Mouse (Mus musculus): ENCODE results near the gene Nufip1. TPM values are rescaled to one million over a fixed set of nuclear protein-coding genes. Genes with fewer than 3 reads are reported as not detected.

Nufip1 gene
- 1.8 and 2.6 TPM in 2 replicates for polyA plus RNA-seq (2012; rRNA removed)

GRCm38 (mm10) chr14:76110396-76111221 is at the start of gene Nufip1, which contains the start of gene Gpalpp1:
Nufip1 (plus strand) TSS chr14:76110891.
Gpalpp1 (minus strand) TSS chr14:76110760.
- Histone ChIP-seq H3K36me3 (ENCODE audit: control insufficient read depth, insufficient read depth, low read length) (peaks cover under 1% of the 10 kb centered on the region; the same call in 1 of the 2 replicates), H3K27ac (ENCODE audit: insufficient read depth, low read depth, low read length) (peak within 1 kb of the TSS; percentile 48), H3K27me3 (replicated peaks; ENCODE audit: control insufficient read depth, insufficient read depth, low read length) (no peaks in the 10 kb centered on the region), H3K4me1 (ENCODE audit: control insufficient read depth, insufficient read depth, low read length) (no peaks in the 10 kb centered on the region; the same call in 1 of the 2 replicates), H3K4me3 (ENCODE audit: insufficient read depth, low read depth, low read length) (peak within 1 kb of the TSS; percentile 86)
- DNase-seq = peak; percentile 97
- no peak for TF ChIP-seq CTCF (conservative IDR thresholded peaks at IDR 0.05; ENCODE audit: insufficient read depth, insufficient read length, low read depth, low read length)
- peak; percentile 59 for TF ChIP-seq POLR2A (IDR thresholded peaks at IDR 0.05; ENCODE audit: low read depth, low read length)
- WGBS = under 1% methylated on average over 69 of the region's 69 CpGs

DNA sequence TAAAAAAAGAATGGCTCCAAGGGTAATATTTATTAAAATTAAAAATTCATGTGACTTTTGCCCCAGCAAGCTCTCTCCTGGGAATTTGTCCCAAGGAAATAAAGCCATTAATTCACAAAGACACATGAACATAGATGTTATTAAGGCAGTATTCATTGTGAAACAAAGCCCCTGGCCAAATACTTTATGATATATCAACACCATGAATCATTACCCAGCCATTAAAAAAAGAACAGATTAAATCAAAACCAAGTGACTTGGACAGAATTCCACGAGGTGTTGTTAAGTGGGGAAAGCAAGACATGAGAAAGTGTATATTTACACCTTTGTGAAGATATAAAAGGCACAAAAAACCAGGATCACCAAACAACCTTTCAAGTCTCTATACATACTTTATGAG is 43.5 kb upstream of the Nufip1 start:
- no peak for DNase-seq
- WGBS = 35% methylated on average over 1 of the region's 1 CpGs
- Histone ChIP-seq H3K4me3 (ENCODE audit: insufficient read depth, low read depth, low read length) (no peak overlapping the region), H3K36me3 (ENCODE audit: control insufficient read depth, insufficient read depth, low read length) (no peaks in the 10 kb centered on the region), H3K27me3 (replicated peaks; ENCODE audit: control insufficient read depth, insufficient read depth, low read length) (no peaks in the 10 kb centered on the region), H3K27ac (ENCODE audit: insufficient read depth, low read depth, low read length) (no peak overlapping the region), H3K4me1 (ENCODE audit: control insufficient read depth, insufficient read depth, low read length) (no peaks in the 10 kb centered on the region)
- TF ChIP-seq CTCF (conservative IDR thresholded peaks at IDR 0.05; ENCODE audit: insufficient read depth, insufficient read length, low read depth, low read length) = no peak
- TF ChIP-seq POLR2A (IDR thresholded peaks at IDR 0.05; ENCODE audit: low read depth, low read length) = no peak

DNA sequence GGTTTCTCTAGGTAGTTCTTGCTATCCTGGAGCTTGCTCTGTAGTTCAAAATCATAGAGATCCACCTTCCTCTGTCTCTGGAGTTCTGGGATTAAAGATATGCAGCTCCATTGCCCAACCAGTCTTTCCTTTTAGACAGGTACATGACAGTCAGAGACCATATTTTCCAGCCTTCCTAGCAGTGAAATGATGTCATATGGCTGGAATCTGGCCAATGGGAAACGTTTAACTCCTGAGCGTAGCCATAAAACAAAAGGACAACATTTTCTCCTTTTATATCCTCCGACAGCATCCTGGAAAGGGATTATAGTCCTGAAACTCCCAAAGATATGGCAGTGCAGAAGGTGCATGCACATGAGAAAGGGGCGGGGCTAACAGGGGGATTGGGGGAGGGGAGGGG is 42.4 kb upstream of the Nufip1 start:
- no peak for TF ChIP-seq CTCF (conservative IDR thresholded peaks at IDR 0.05; ENCODE audit: insufficient read depth, insufficient read length, low read depth, low read length)
- TF ChIP-seq POLR2A (IDR thresholded peaks at IDR 0.05; ENCODE audit: low read depth, low read length) = no peak

DNA sequence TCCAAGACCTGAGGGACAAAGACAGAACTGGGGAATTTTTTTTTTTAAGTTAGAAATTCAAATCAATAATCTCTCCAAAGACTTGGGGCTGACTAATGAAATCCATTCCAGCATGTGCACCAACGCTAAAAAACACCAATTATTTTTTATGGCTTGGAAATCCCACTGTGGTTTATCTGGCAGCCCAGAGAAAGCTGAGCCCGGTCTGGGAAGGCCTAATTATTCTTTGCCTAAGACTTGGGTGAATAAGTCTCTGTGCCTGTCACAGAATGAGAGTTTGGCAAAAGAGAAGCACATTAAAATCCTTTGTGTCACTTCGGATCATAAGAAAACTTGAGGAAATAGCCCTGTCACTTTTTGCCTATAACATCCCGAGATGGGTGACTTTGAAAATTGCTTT is 41.4 kb upstream of the Nufip1 start:
- no peaks in the 10 kb centered on the region for H3K36me3 ChIP-seq (ENCODE audit: control insufficient read depth, insufficient read depth, low read length)
- no peaks in the 10 kb centered on the region for H3K4me1 ChIP-seq (ENCODE audit: control insufficient read depth, insufficient read depth, low read length)
- no peak for DNase-seq
- H3K27ac ChIP-seq (ENCODE audit: insufficient read depth, low read depth, low read length) = no peak overlapping the region
- H3K4me3 ChIP-seq (ENCODE audit: insufficient read depth, low read depth, low read length) = no peak overlapping the region
- WGBS = 73% methylated on average over 4 of the region's 4 CpGs
- TF ChIP-seq CTCF (conservative IDR thresholded peaks at IDR 0.05; ENCODE audit: insufficient read depth, insufficient read length, low read depth, low read length) (no peak), POLR2A (IDR thresholded peaks at IDR 0.05; ENCODE audit: low read depth, low read length) (no peak)
- H3K27me3 ChIP-seq (replicated peaks; ENCODE audit: control insufficient read depth, insufficient read depth, low read length) = no peaks in the 10 kb centered on the region

More for the DNA sequence above, 42.4 kb upstream of the Nufip1 start:
- Histone ChIP-seq H3K27ac (ENCODE audit: insufficient read depth, low read depth, low read length) (no peak overlapping the region), H3K4me3 (ENCODE audit: insufficient read depth, low read depth, low read length) (no peak overlapping the region), H3K36me3 (ENCODE audit: control insufficient read depth, insufficient read depth, low read length) (no peaks in the 10 kb centered on the region), H3K4me1 (ENCODE audit: control insufficient read depth, insufficient read depth, low read length) (no peaks in the 10 kb centered on the region), H3K27me3 (replicated peaks; ENCODE audit: control insufficient read depth, insufficient read depth, low read length) (no peaks in the 10 kb centered on the region)
- DNase-seq = no peak
- 54% methylated on average over 4 of the region's 4 CpGs for whole genome bisulfite sequencing

GRCm38 (mm10) chr14:76072626-76073025 is 38.1 kb upstream of the Nufip1 start:
- DNase-seq = peak; percentile 54
- Histone ChIP-seq H3K4me1 (ENCODE audit: control insufficient read depth, insufficient read depth, low read length) (no peaks in the 10 kb centered on the region), H3K36me3 (ENCODE audit: control insufficient read depth, insufficient read depth, low read length) (no peaks in the 10 kb centered on the region), H3K4me3 (ENCODE audit: insufficient read depth, low read depth, low read length) (no peak overlapping the region), H3K27me3 (replicated peaks; ENCODE audit: control insufficient read depth, insufficient read depth, low read length) (no peaks in the 10 kb centered on the region), H3K27ac (ENCODE audit: insufficient read depth, low read depth, low read length) (no peak overlapping the region)
- TF ChIP-seq CTCF (conservative IDR thresholded peaks at IDR 0.05; ENCODE audit: insufficient read depth, insufficient read length, low read depth, low read length) = no peak
- TF ChIP-seq POLR2A (IDR thresholded peaks at IDR 0.05; ENCODE audit: low read depth, low read length) = no peak
- 54% methylated on average over 2 of the region's 2 CpGs for WGBS

DNA sequence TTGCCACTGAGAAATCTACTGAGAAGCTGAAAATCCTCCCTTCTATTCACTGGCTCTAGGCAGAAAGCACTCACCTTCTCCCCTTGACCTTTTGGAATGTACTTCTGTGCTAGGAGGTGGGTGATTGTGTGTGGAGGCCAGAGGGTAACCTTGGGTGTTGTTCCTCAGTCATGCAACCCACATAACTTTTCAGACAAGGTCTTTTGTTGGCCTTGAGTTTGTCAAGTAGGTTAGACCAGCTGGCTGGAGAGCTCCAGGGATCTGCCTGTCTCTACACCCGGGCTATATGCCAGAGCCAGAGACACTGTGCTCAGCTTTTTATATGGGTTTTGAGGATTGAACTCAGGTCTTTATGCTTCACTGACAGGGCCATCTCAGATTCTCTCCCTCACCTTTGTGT is 36.5 kb upstream of the Nufip1 start:
- WGBS = 81% methylated on average over 1 of the region's 1 CpGs
- no peak for DNase-seq
- no peak overlapping the region for H3K27ac ChIP-seq (ENCODE audit: insufficient read depth, low read depth, low read length)
- H3K4me1 ChIP-seq (ENCODE audit: control insufficient read depth, insufficient read depth, low read length) = no peaks in the 10 kb centered on the region
- H3K4me3 ChIP-seq (ENCODE audit: insufficient read depth, low read depth, low read length) = no peak overlapping the region
- H3K27me3 ChIP-seq (replicated peaks; ENCODE audit: control insufficient read depth, insufficient read depth, low read length) = no peaks in the 10 kb centered on the region
- TF ChIP-seq POLR2A (IDR thresholded peaks at IDR 0.05; ENCODE audit: low read depth, low read length) (no peak), CTCF (conservative IDR thresholded peaks at IDR 0.05; ENCODE audit: insufficient read depth, insufficient read length, low read depth, low read length) (no peak)
- no peaks in the 10 kb centered on the region for H3K36me3 ChIP-seq (ENCODE audit: control insufficient read depth, insufficient read depth, low read length)

- Histone ChIP-seq H3K36me3 (ENCODE audit: control insufficient read depth, insufficient read depth, low read length) (no peaks in the 10 kb centered on the region), H3K27me3 (replicated peaks; ENCODE audit: control insufficient read depth, insufficient read depth, low read length) (no peaks in the 10 kb centered on the region), H3K27ac (ENCODE audit: insufficient read depth, low read depth, low read length) (no peak overlapping the region), H3K4me1 (ENCODE audit: control insufficient read depth, insufficient read depth, low read length) (no peaks in the 10 kb centered on the region), H3K4me3 (ENCODE audit: insufficient read depth, low read depth, low read length) (no peak overlapping the region)
- TF ChIP-seq POLR2A (IDR thresholded peaks at IDR 0.05; ENCODE audit: low read depth, low read length) (no peak), CTCF (conservative IDR thresholded peaks at IDR 0.05; ENCODE audit: insufficient read depth, insufficient read length, low read depth, low read length) (no peak)
- DNase-seq = no peak
- 77% methylated on average over 4 of the region's 4 CpGs for WGBS
Measured at GRCm38 (mm10) chr14:76075721-76076120, 35.0 kb upstream of the Nufip1 start.

Measured in kidney, adult 2 months (tissue).